Mouse (Mus musculus): ENCODE measurements around the gene Ephb2. TPM values are rescaled to one million over a fixed set of nuclear protein-coding genes. Genes with fewer than 3 reads are reported as not detected.

The Ephb2 gene
- polyA plus RNA-seq, 1 experiment from 2014 or later, result 19.6 TPM

DNA sequence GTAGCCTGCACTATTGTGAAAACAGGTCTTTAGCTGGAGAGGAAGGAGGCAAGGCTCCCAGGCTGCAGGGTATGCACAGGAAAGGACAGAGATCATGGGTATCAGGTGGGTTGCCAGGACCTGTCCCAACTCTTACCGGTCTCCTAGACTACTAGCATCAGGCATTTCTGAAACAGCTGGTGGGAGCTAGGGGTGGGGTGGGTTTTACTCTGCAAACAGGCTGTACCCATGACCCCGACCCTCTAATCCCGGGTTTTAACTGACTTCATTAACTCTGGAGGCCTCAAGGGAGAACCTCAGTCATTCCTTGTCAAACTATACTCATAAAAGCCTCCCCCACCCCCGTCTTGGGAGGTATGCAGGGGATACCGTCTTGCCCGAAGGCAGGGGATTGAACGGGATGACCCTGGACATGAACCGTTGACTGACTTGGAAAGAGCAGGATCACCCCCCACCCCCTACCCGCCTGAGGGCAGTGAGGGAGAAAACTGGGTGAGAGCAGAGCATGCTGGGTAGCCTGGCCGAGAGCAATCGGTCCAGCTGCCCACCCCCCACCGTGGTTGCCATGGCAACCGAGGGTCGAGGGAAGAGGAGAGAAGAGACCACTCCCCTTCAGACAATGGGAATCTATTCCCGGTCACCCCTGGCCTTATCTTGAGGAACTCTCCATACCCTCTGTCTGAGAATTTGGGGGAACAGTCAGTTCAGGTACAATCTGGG is 29.1 kb upstream of the Ephb2 start:
- H3K9me3 ChIP-seq (ENCODE audit: control insufficient read depth, low read length), result no peaks in the 10 kb centered on the region
- ATAC-seq (ENCODE audit: low read depth), result peak; percentile 52; the same call in 1 of the 2 replicates
- peak overlapping the region; percentile 70 for H3K27ac ChIP-seq (ENCODE audit: low read depth, low read length)
- no peaks in the 10 kb centered on the region for H3K27me3 ChIP-seq (ENCODE audit: control insufficient read depth, insufficient read depth, low read length)
- no peak overlapping the region for H3K9ac ChIP-seq (replicated peaks; ENCODE audit: low read depth, low read length)
- no peaks in the 10 kb centered on the region for H3K36me3 ChIP-seq (ENCODE audit: control insufficient read depth, insufficient read depth, low read length)
- H3K4me3 ChIP-seq (ENCODE audit: low read depth, low read length), result no peak overlapping the region
- peak overlapping the region; percentile 25; the same call in 1 of the 2 replicates for H3K4me2 ChIP-seq (ENCODE audit: low read depth, low read length)
- WGBS, result 4% methylated on average over 15 of the region's 15 CpGs
- peaks cover 17% of the 10 kb centered on the region; the same call in 1 of the 2 replicates for H3K4me1 ChIP-seq (ENCODE audit: control insufficient read depth, insufficient read depth, low read length)

DNA sequence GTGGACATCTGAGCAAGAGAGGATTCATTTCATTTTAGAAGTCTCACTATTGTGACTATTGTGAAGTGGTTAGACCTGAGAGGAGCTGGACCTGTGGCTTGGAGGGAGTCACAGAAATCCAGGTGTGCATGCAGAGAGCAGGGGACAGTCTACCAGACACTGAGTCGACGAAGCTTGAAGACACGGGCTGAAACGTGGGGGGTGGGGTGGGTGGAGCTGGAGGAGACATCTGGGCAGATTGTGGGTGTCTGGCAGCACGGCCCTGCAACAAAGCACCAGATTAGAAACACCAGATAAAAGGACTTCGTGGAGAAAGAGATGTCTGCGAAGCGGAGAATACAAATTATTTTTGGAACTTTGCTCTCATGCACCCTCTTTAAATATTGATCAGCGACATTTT is 27.7 kb upstream of the Ephb2 start:
- no peaks in the 10 kb centered on the region for H3K36me3 ChIP-seq (ENCODE audit: control insufficient read depth, insufficient read depth, low read length)
- peaks cover 17% of the 10 kb centered on the region; the same call in 1 of the 2 replicates for H3K4me1 ChIP-seq (ENCODE audit: control insufficient read depth, insufficient read depth, low read length)
- H3K4me2 ChIP-seq (ENCODE audit: low read depth, low read length), result no peak overlapping the region
- no peaks in the 10 kb centered on the region for H3K9me3 ChIP-seq (ENCODE audit: control insufficient read depth, low read length)
- no peak overlapping the region for H3K27ac ChIP-seq (ENCODE audit: low read depth, low read length)
- no peak overlapping the region for H3K9ac ChIP-seq (replicated peaks; ENCODE audit: low read depth, low read length)
- H3K4me3 ChIP-seq (ENCODE audit: low read depth, low read length), result no peak overlapping the region
- no peak for ATAC-seq (ENCODE audit: low read depth)
- H3K27me3 ChIP-seq (ENCODE audit: control insufficient read depth, insufficient read depth, low read length), result no peaks in the 10 kb centered on the region
- 48% methylated on average over 9 of the region's 9 CpGs for WGBS

DNA sequence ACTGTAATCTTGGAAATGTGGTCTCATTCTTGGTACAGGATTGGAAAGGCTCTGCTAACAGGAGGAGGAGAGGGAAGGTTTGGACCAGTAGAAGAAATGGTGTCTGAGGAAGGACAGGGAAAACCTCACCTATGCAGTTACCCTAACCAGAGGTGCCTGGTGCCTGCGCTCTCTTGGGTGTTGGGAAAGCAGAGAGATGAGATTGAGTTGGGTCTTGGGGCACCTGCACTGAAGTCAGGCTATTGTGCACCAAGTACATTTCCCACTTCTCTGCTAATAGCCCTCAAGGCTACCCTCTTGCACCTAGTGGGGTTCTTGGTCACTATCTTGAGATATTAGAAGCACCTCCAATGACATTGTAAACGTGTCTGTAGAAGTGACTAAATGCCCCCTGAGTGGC is 26.6 kb upstream of the Ephb2 start:
- Histone ChIP-seq H3K4me1 (ENCODE audit: control insufficient read depth, insufficient read depth, low read length) (peaks cover 17% of the 10 kb centered on the region; the same call in 1 of the 2 replicates), H3K36me3 (ENCODE audit: control insufficient read depth, insufficient read depth, low read length) (no peaks in the 10 kb centered on the region), H3K27ac (ENCODE audit: low read depth, low read length) (peak overlapping the region; percentile 52; the same call in 1 of the 2 replicates), H3K4me2 (ENCODE audit: low read depth, low read length) (no peak overlapping the region), H3K4me3 (ENCODE audit: low read depth, low read length) (no peak overlapping the region), H3K9me3 (ENCODE audit: control insufficient read depth, low read length) (no peaks in the 10 kb centered on the region), H3K9ac (replicated peaks; ENCODE audit: low read depth, low read length) (no peak overlapping the region), H3K27me3 (ENCODE audit: control insufficient read depth, insufficient read depth, low read length) (no peaks in the 10 kb centered on the region)
- no peak for ATAC-seq (ENCODE audit: low read depth)
- 77% methylated on average over 2 of the region's 2 CpGs for WGBS

DNA sequence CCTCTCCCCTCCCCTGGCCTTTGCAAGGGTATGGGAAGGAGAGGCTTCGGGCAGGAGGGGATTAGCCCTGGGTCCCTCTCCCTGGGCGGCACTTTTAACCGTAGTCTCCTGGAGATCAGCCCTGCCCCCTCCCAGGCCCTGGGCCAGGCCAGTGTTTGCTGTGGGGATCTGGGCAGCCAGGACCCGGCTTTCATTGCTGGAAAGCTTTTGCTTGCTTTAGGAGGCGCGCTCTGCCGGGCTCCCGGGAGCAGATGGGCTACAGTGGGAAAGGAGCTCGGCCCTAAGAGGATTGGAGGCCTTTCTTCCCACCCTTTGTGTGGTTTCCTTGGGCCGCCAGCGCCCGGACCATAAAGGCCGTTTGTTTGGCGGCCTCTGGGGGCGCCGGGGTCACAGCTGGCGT is 26.0 kb upstream of the Ephb2 start:
- ATAC-seq (ENCODE audit: low read depth), result peak; percentile 32; the same call in 1 of the 2 replicates

DNA sequence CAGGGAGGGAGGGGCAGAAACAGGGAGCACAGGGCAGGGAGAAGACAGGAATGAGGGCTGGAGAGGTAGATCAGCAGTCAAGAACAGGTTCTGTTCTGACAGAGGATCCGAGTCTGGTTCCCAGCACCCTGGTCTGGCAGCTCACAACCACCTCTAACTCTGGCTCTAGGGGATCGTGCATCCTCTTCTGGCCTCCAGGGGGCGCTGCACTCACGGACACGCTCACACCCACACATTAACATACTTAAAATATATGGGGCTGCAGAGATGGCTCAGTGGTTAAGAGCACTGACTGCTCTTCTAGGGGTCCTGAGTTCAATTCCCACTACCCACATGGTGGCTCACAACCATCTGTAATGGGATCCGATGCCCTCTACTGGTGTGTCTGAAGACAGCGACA is 24.2 kb upstream of the Ephb2 start:
- WGBS, result 82% methylated on average over 7 of the region's 7 CpGs
- Histone ChIP-seq H3K4me1 (ENCODE audit: control insufficient read depth, insufficient read depth, low read length) (peaks cover 12% of the 10 kb centered on the region; the same call in 1 of the 2 replicates), H3K4me3 (ENCODE audit: low read depth, low read length) (no peak overlapping the region), H3K9me3 (ENCODE audit: control insufficient read depth, low read length) (no peaks in the 10 kb centered on the region), H3K27ac (ENCODE audit: low read depth, low read length) (no peak overlapping the region), H3K27me3 (ENCODE audit: control insufficient read depth, insufficient read depth, low read length) (no peaks in the 10 kb centered on the region), H3K4me2 (ENCODE audit: low read depth, low read length) (no peak overlapping the region), H3K9ac (replicated peaks; ENCODE audit: low read depth, low read length) (no peak overlapping the region), H3K36me3 (ENCODE audit: control insufficient read depth, insufficient read depth, low read length) (no peaks in the 10 kb centered on the region)
- ATAC-seq (ENCODE audit: low read depth), result no peak

More for the DNA sequence above, 26.0 kb upstream of the Ephb2 start:
- no peak overlapping the region for H3K4me2 ChIP-seq (ENCODE audit: low read depth, low read length)
- H3K4me1 ChIP-seq (ENCODE audit: control insufficient read depth, insufficient read depth, low read length), result peaks cover 17% of the 10 kb centered on the region; the same call in 1 of the 2 replicates
- no peaks in the 10 kb centered on the region for H3K9me3 ChIP-seq (ENCODE audit: control insufficient read depth, low read length)
- H3K27ac ChIP-seq (ENCODE audit: low read depth, low read length), result peak overlapping the region; percentile 52; the same call in 1 of the 2 replicates
- no peak overlapping the region for H3K4me3 ChIP-seq (ENCODE audit: low read depth, low read length)
- 4% methylated on average over 17 of the region's 17 CpGs for WGBS
- no peaks in the 10 kb centered on the region for H3K36me3 ChIP-seq (ENCODE audit: control insufficient read depth, insufficient read depth, low read length)
- no peaks in the 10 kb centered on the region for H3K27me3 ChIP-seq (ENCODE audit: control insufficient read depth, insufficient read depth, low read length)
- 0 out of 2 replicates have a peak overlapping the region, but pooled peaks have one; percentile 34 for H3K9ac ChIP-seq (replicated peaks; ENCODE audit: low read depth, low read length)

DNA sequence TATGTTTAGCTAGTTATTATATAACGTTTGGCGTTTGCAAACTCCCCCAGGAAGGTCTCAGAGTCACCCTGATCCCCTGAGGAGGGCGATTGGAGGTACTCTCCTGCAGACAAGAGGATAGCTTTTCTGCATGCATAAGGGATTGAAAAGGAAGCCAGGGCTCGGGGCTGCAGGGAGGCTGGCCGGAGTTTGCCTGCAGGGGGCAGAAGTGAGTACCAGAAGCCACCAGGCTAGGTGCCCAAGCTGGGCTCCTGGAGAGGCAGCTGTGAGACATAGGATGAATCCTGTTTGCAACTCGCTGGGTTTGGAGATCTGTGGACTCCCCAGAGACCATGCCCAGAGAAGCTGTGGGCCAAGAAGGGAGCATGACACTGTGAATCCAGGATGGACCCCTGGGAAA is 19.3 kb upstream of the Ephb2 start:
- H3K9ac ChIP-seq (replicated peaks; ENCODE audit: low read depth, low read length), result no peak overlapping the region
- no peaks in the 10 kb centered on the region for H3K36me3 ChIP-seq (ENCODE audit: control insufficient read depth, insufficient read depth, low read length)
- H3K27ac ChIP-seq (ENCODE audit: low read depth, low read length), result no peak overlapping the region
- no peaks in the 10 kb centered on the region for H3K4me1 ChIP-seq (ENCODE audit: control insufficient read depth, insufficient read depth, low read length)
- no peaks in the 10 kb centered on the region for H3K9me3 ChIP-seq (ENCODE audit: control insufficient read depth, low read length)
- no peak overlapping the region for H3K4me2 ChIP-seq (ENCODE audit: low read depth, low read length)
- no peaks in the 10 kb centered on the region for H3K27me3 ChIP-seq (ENCODE audit: control insufficient read depth, insufficient read depth, low read length)
- WGBS, result 27% methylated on average over 6 of the region's 6 CpGs
- H3K4me3 ChIP-seq (ENCODE audit: low read depth, low read length), result no peak overlapping the region
- no peak for ATAC-seq (ENCODE audit: low read depth)

DNA sequence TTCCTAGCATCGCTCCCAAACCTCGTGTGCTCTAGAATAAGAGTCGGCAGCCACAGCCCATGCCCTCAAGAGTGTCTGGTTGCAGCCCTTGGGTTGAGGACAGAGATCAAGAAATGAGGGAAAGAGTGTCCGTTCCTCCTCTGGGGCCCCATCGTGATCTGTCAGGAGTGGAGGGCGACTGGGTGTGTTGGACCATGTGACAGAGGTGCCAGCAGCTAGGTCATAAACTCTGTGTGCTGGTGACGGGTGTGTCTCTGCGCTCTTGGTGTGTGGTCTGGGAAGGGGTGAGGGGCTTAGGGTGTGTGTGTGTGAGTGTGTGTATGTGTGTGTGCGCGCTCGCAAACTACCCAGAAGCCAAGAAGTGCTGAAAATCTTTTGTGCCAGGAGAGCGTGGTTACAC is 17.2 kb upstream of the Ephb2 start:
- no peaks in the 10 kb centered on the region for H3K9me3 ChIP-seq (ENCODE audit: control insufficient read depth, low read length)
- WGBS, result 78% methylated on average over 12 of the region's 12 CpGs
- no peak for ATAC-seq (ENCODE audit: low read depth)

DNA sequence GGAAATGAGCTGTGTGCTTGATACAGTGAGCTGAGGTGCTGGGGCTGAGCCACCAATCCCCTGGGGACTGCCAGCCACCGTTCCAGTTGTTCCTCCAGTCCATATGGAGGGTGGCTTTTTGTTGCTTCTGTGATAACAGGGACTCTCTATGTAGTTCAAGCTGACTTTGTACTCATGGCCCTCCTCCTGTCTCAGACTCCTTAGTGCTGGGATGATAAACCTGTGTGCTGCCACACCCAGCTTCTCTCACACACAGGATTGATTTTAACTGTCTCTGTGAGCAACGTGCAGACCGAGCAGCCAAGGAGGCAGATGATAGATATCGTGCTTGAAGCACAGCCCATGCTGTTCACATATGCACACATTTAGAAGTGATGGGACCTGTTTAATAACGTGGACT is 16.3 kb upstream of the Ephb2 start:
- no peak for ATAC-seq (ENCODE audit: low read depth)
- 46% methylated on average over 5 of the region's 5 CpGs for WGBS
- H3K27ac ChIP-seq (ENCODE audit: low read depth, low read length), result 0 out of 2 replicates have a peak overlapping the region, but pooled peaks have one; percentile 1
- no peaks in the 10 kb centered on the region for H3K27me3 ChIP-seq (ENCODE audit: control insufficient read depth, insufficient read depth, low read length)
- no peak overlapping the region for H3K4me3 ChIP-seq (ENCODE audit: low read depth, low read length)
- H3K4me1 ChIP-seq (ENCODE audit: control insufficient read depth, insufficient read depth, low read length), result 0 out of 2 replicates have a peak, but pooled peaks cover 2% of the 10 kb centered on the region
- H3K36me3 ChIP-seq (ENCODE audit: control insufficient read depth, insufficient read depth, low read length), result no peaks in the 10 kb centered on the region
- H3K9me3 ChIP-seq (ENCODE audit: control insufficient read depth, low read length), result no peaks in the 10 kb centered on the region
- H3K9ac ChIP-seq (replicated peaks; ENCODE audit: low read depth, low read length), result no peak overlapping the region
- H3K4me2 ChIP-seq (ENCODE audit: low read depth, low read length), result no peak overlapping the region

More for the DNA sequence above, 17.2 kb upstream of the Ephb2 start:
- H3K27me3 ChIP-seq (ENCODE audit: control insufficient read depth, insufficient read depth, low read length), result no peaks in the 10 kb centered on the region
- no peak overlapping the region for H3K9ac ChIP-seq (replicated peaks; ENCODE audit: low read depth, low read length)
- H3K27ac ChIP-seq (ENCODE audit: low read depth, low read length), result no peak overlapping the region
- H3K36me3 ChIP-seq (ENCODE audit: control insufficient read depth, insufficient read depth, low read length), result no peaks in the 10 kb centered on the region
- no peaks in the 10 kb centered on the region for H3K4me1 ChIP-seq (ENCODE audit: control insufficient read depth, insufficient read depth, low read length)
- no peak overlapping the region for H3K4me2 ChIP-seq (ENCODE audit: low read depth, low read length)
- no peak overlapping the region for H3K4me3 ChIP-seq (ENCODE audit: low read depth, low read length)

DNA sequence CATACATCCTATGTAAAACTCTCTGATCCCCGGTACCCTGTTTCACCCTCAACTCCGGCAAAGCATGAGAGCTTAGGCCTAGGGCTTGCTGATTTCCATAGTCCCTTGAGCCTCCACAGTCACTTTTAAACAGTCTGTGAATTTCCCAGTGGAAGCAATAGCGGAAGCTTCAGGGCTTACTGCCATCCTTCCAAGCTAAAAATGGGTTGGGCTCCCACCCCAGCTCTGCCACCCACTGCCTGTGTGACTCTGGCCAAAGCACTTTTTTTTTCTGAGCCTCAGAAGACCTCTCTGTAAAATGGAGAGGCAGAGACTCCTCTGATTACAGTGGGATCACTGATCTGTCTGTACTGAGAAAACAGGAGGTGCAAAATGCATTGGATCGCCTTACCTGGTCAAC is 12.8 kb upstream of the Ephb2 start:
- Histone ChIP-seq H3K9ac (replicated peaks; ENCODE audit: low read depth, low read length) (no peak overlapping the region), H3K4me2 (ENCODE audit: low read depth, low read length) (no peak overlapping the region), H3K9me3 (ENCODE audit: control insufficient read depth, low read length) (no peaks in the 10 kb centered on the region), H3K27me3 (ENCODE audit: control insufficient read depth, insufficient read depth, low read length) (no peaks in the 10 kb centered on the region), H3K27ac (ENCODE audit: low read depth, low read length) (no peak overlapping the region), H3K4me1 (ENCODE audit: control insufficient read depth, insufficient read depth, low read length) (0 out of 2 replicates have a peak, but pooled peaks cover 2% of the 10 kb centered on the region), H3K36me3 (ENCODE audit: control insufficient read depth, insufficient read depth, low read length) (no peaks in the 10 kb centered on the region), H3K4me3 (ENCODE audit: low read depth, low read length) (no peak overlapping the region)
- no peak for ATAC-seq (ENCODE audit: low read depth)
- WGBS, result 67% methylated on average over 4 of the region's 4 CpGs

Data from neural tube, embryonic 14.5 days (tissue).